Mouse (Mus musculus): ENCODE results near the gene Hist2h2aa2. TPM values are rescaled to one million over a fixed set of nuclear protein-coding genes. Genes with fewer than 3 reads are reported as not detected.

Hist2h2aa2 gene
- total RNA-seq, 2 experiments from 2014 or later = 1,421 to 1,566 TPM

- no peak for DNase-seq (ENCODE audit: low spot score in 2 of 2)
Measured at GRCm38 (mm10) chr3:96237904-96238511, 2.1 kb downstream of the Hist2h2aa2 start.

- no peak for DNase-seq (ENCODE audit: low spot score in 2 of 2)
Measured at GRCm38 (mm10) chr3:96237335-96237903, 2.7 kb downstream of the Hist2h2aa2 start.

DNA sequence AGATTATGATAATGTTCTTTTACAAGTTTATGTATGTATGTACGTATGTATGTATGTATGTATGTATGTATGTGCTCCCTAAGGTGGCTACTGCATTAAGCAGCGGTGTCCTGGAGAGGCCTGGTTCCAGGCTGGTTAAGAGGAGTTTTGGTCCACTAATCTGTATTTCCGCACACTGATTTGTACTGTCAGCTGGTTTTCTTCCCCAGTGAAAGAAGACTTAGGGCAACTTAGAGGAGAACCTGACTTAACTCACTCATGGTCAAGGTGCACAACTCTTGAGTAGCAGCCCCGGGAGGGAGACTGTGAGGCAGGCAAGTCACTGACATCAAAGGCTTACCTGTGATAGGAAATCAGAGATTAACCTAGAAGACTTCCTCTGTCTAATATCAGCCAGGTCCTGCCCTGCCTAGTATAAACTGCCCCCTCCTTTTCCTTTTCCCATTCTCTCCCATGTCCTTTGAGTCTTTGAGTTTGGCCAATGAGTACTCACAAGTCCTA lies 3.2 kb downstream of the Hist2h2aa2 start:
- no peak for DNase-seq (ENCODE audit: low spot score in 2 of 2)

- no peak for DNase-seq (ENCODE audit: low spot score in 2 of 2)
Measured at GRCm38 (mm10) chr3:96235836-96236235, 4.2 kb downstream of the Hist2h2aa2 start.

DNA sequence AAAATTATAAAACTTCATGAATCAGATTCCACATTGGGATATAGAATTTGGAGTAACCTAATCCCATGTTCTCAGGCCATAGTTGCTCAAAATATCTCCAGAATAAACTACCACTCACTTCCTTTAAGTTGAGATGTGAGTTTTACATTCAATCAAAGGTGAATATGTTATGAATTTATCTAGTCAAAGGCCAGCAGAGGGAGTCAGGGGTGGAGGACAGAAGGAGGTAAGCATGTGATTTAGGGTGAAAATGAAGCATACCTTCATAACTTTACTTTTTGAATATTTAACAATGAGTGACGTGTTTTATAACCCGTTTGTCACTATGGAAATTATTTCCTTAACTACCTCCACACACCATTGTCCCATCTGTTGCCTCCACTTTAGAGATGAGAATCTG lies 5.2 kb downstream of the Hist2h2aa2 start:
- DNase-seq (ENCODE audit: low spot score in 2 of 2) = no peak

- DNase-seq (ENCODE audit: low spot score in 2 of 2) = no peak
Measured at GRCm38 (mm10) chr3:96231758-96232120, 8.3 kb downstream of the Hist2h2aa2 start.

DNA sequence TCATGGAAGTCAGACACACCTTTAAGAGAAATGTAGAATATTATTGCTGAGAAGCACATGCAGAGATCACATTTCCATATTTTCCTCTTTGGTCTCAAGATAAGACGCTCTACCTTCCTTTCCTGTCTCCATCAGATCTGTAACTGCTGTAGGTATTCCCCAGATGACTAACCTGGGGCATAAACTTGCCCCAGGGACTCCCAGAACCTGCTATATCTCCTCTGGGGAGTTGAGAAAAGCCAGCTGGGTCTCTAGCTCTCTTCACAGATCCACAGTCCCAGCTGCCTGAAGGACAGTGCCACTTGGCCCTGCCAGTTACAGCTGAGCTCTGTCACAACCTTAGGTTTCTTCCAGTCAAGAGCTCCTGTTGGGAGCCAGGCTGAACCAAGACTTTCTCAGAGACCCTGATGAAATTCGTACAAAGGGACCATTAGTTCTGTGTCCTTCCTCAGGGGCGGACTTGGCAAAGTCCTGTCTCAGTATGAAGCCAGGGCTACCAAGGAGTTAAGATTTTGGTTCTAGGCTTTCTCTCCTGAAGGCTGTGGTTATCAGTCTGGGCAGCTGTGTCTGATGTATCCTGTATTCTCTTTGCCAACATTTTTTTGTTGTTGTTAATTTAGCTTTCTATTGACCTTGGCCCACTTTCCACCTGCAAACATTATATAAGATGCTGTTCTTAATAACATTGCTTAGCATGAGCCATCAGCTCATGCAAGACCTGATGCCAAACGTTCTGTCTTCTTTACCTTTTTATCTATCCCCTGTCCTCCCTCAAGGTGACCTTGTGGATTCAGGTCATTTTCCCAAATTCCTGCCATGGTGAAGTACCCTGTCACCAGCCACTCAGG lies 8.9 kb downstream of the Hist2h2aa2 start:
- DNase-seq (ENCODE audit: low spot score in 2 of 2) = no peak

- no peak for DNase-seq (ENCODE audit: low spot score in 2 of 2)
Measured at GRCm38 (mm10) chr3:96230404-96230803, 9.7 kb downstream of the Hist2h2aa2 start.

DNA sequence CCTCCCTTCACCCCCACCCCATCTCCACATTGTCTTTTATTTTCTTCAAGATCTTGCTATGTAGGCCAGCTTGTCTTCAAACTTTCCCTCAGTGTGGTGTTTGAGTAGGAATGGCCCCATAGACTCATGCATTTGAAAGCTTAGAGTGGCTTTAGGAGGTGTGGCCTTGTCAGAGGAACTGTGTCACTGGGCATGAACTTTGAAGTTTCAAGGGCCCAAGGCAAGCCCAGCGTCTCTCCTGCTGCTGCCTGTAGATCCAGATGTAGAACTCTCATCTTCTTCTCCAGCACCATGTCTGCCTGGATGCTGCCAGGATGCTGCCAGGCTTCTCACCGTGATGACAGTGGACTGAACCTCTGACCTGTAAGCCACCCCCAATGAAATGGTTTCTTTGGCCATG lies 11.2 kb downstream of the Hist2h2aa2 start:
- DNase-seq (ENCODE audit: low spot score in 2 of 2) = no peak

DNA sequence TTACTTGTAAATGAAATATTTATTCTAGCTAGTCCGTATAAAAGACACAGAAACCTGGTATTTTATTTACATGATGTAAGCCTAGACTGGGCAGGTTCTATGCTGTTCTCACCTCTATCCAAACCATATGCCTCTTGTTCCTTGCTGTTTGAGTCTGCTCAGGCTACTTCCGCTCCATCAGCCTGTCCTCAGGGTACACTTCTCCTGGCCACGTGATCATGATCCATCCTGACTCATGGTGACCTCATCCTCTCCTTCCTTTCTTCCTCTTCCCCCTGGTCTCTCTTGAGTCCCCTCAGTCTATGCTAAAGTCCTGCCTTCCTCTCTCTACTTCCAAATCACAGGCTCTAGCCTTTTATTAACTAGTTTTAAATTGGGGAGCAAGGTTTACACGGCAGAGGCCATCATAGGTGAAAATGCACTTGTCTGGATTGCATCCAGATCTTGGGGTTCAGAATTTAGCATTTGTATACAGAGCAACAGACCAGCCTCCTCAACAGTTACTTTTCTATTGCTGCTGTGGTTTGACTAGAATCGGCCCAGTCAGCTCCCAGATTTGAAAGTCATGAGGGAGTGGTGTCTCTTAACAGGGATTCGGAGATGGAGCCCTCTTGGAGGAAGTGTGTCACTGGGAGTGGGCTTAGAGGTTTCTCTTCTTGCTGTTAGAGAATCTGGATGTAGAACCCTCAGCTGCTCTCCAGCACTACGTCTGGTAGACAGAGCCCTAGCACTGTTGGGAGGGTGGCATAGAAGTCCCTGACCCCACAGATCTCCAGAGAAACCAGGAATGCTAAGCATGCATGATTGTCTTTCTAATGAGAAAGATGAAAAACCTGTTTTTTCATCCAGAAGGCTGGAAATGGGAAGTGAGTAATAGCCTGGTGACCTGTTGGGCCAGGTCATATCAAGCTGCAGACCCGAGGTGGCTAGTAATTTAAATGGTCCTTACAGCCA lies 13.1 kb downstream of the Hist2h2aa2 start:
- no peak for DNase-seq (ENCODE audit: low spot score in 2 of 2)

DNA sequence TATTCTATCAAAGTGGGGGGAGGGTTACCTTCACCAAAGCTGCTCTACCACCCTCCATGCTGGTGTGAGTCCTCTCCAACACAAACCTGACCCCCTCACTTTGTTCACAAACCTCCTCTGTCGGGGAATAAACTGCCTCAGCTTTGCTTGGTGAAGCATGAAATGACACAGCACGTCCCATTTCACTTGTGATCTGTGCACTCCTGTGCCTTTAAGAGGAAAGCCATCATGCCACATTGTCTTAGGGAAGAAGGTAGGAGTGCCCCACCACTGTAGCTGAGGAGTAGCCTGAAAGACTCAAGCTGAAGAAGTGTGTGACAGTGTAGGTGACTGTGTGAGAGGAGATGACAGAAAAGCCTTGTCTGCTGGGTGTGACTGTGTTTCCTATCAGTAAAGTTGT lies 14.7 kb downstream of the Hist2h2aa2 start:
- no peak for DNase-seq (ENCODE audit: low spot score in 2 of 2)

- no peak for DNase-seq (ENCODE audit: low spot score in 2 of 2)
Measured at GRCm38 (mm10) chr3:96222774-96223173, 17.3 kb downstream of the Hist2h2aa2 start.

DNA sequence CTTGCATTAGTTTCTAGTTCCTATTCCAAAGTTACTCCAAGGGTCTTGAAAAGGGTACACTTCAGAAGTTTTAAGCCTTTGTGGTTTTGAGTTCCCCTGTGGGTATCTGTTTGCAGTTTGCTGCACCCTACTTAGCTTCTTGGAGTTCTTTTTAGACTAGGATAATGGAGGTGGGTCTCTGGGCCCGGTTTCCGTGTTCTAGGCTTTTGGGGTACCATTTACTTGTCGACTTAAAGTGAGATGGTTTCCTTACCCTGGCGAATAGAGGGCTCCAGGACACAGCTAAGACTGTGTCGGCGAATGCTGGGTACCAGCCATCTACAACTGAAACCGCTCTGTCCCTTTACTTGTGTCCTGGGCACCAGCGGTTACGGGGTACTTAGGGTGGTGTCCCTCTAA lies 18.4 kb downstream of the Hist2h2aa2 start:
- DNase-seq (ENCODE audit: low spot score in 2 of 2) = no peak

GRCm38 (mm10) chr3:96220765-96221639 lies 19.1 kb downstream of the Hist2h2aa2 start, which contains the start of the genes Hist2h2ac and Hist2h2be:
TSS of gene Hist2h2ac (minus strand) at chr3:96220880.
TSS of gene Hist2h2be (plus strand) at chr3:96221119.
- DNase-seq (ENCODE audit: low spot score in 2 of 2) = peak; percentile 54 to 75

GRCm38 (mm10) chr3:96220131-96220764 lies 19.8 kb downstream of the Hist2h2aa2 start:
- peak in 1 of 2 experiments; percentile 24 for DNase-seq (ENCODE audit: low spot score in 2 of 2)

GRCm38 (mm10) chr3:96219661-96220130 lies 20.4 kb downstream of the Hist2h2aa2 start, which contains the start of the genes Bola1 and Hist2h2ab:
TSS of gene Bola1 (minus strand) at chr3:96219709.
TSS of gene Hist2h2ab (plus strand) at chr3:96219865.
- DNase-seq (ENCODE audit: low spot score in 2 of 2) = peak; percentile 48 to 54

GRCm38 (mm10) chr3:96219191-96219641 lies 20.9 kb downstream of the Hist2h2aa2 start:
- no peak for DNase-seq (ENCODE audit: low spot score in 2 of 2)

GRCm38 (mm10) chr3:96209242-96209641 lies 30.8 kb downstream of the Hist2h2aa2 start:
- no peak for DNase-seq (ENCODE audit: low spot score in 2 of 2)

DNA sequence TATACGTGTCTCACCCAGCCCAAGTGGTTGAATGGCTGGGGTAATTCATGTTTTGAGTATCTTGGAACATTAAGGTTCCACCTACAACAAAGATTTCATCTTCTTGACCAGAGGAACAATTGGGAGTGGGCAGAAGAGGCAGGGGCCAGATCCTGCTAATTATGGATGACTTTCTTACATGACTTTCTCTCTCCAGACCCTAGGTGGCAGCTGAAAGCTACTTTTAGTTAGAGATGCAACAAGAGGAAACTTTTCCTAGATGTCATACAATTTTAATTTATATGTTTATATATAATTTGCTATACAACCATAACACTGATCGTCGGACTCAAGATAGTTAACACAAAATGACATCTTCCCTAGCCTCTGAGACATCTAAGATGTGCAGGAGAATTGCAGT lies 32.3 kb downstream of the Hist2h2aa2 start:
- DNase-seq (ENCODE audit: low spot score in 2 of 2) = no peak

Data from adrenal gland, postnatal 4 days (tissue).